Mouse (Mus musculus) liver, postnatal 0 days (tissue): Measurements from ENCODE around the gene Cacna2d2. TPM values are rescaled to one million over a fixed set of nuclear protein-coding genes. Genes with fewer than 3 reads are reported as not detected.

Experiments
- ATAC-seq: fragments of 200-750 bp; cut with Nextera tagmentation; 2 replicates; pipeline ENCODE4 v1.8.0; 2017; ENCODE audit warnings: mild to moderate bottlenecking, moderate library complexity
- DNase-seq: peaks from one replicate; pipeline ENCODE4 v3.0.0-alpha.2; 2016
- H3K27ac ChIP-seq: fragments of 300-500 bp; sonication (generic); 2 replicates; pipeline ENCODE4 v1.5.1; 2014; ENCODE audit warnings: antibody characterized with exemption, moderate library complexity, mild to moderate bottlenecking, low read depth
- H3K27me3 ChIP-seq: fragments of 300-500 bp; sonication (generic); 2 replicates; pipeline ENCODE4 v1.6.1; 2014; ENCODE audit warnings: low read length, control low read depth, mixed read lengths; ENCODE audit not compliant: insufficient read depth
- H3K36me3 ChIP-seq: fragments of 300-500 bp; sonication (generic); replicated peaks from 2 replicates; pipeline ENCODE4 v1.6.1; 2014; ENCODE audit warnings: mild to moderate bottlenecking, control low read depth, low read length, moderate library complexity, mixed read lengths; ENCODE audit not compliant: insufficient read depth
- H3K4me1 ChIP-seq: fragments of 300-500 bp; sonication (generic); 2 replicates; pipeline ENCODE4 v1.6.1; 2014; ENCODE audit warnings: antibody characterized with exemption, mild to moderate bottlenecking, control low read depth; ENCODE audit not compliant: insufficient read depth
- H3K4me2 ChIP-seq: fragments of 300-500 bp; sonication (generic); 2 replicates; pipeline ENCODE4 v1.6.1; 2014; ENCODE audit warnings: low read depth, mild to moderate bottlenecking, low read length, moderate library complexity, mixed read lengths
- H3K4me3 ChIP-seq: fragments of 300-500 bp; sonication (generic); 2 replicates; pipeline ENCODE4 v1.5.1; 2014; ENCODE audit warnings: low read depth, low read length
- H3K9ac ChIP-seq: fragments of 300-500 bp; sonication (generic); replicated peaks from 2 replicates; pipeline ENCODE4 v1.6.1; 2014; ENCODE audit warnings: mild to moderate bottlenecking, moderate library complexity
- H3K9me3 ChIP-seq: fragments of 300-500 bp; sonication (generic); 2 replicates; pipeline ENCODE4 v1.6.1; 2016; ENCODE audit warnings: mild to moderate bottlenecking, control low read depth, low read length, mixed read lengths
- CTCF ChIP-seq: sonication (generic); IDR thresholded peaks from 2 replicates; pipeline ENCODE4 v1.5.1; 2016; ENCODE audit warnings: antibody characterized with exemption, low read depth
- EP300 ChIP-seq: IDR thresholded peaks from 2 replicates; pipeline ENCODE4 v1.6.1; 2016; ENCODE audit warnings: antibody characterized with exemption, low read depth, mild to moderate bottlenecking
- WGBS: fragments of 180-500 bp; shearing (Covaris S2); extraction: QIAGEN DNeasy Blood & Tissue Kit; methylation state at CpG from one replicate; pipeline ENCODE4 v1.1.7; 2014; ENCODE audit not compliant: insufficient replicate concordance; 5-methylcytosine and 5-hydroxymethylcytosine counted together
- polyA plus RNA-seq: library from polyadenylated mRNA; unstranded; fragments of >200 nt; fragmentation: Nextera tagmentation; extraction: Ambion mirVana; gene quantifications from 2 replicates; pipeline ENCODE4 v1.2.1, GENCODE M21; 2015

Cacna2d2 gene
- polyA plus RNA-seq, 1 experiment from 2014 or later, result not detected

- no peak for TF ChIP-seq CTCF
- Histone ChIP-seq H3K9ac (no peak overlapping the region), H3K9me3 (no peaks in the 10 kb centered on the region), H3K36me3 (no peaks in the 10 kb centered on the region), H3K4me1 (peaks cover 27% of the 10 kb centered on the region), H3K27ac (peak overlapping the region; percentile 48; the same call in 1 of the 2 replicates), H3K27me3 (0 out of 2 replicates have a peak, but pooled peaks cover 3% of the 10 kb centered on the region), H3K4me3 (no peak overlapping the region), H3K4me2 (no peak overlapping the region)
- ATAC-seq (peak; percentile 10; the same call in 1 of the 2 replicates), DNase-seq (no peak)
- WGBS, result 63% methylated on average over 1 of the region's 1 CpGs
Observed at GRCm38 (mm10) chr9:107368302-107368701, 31.1 kb upstream of the Cacna2d2 start.

- 23% methylated on average over 10 of the region's 10 CpGs for WGBS
- Histone ChIP-seq H3K9me3 (no peaks in the 10 kb centered on the region), H3K9ac (peak overlapping the region; percentile 50), H3K27ac (peak overlapping the region; percentile 87), H3K4me2 (peak overlapping the region; percentile 60), H3K4me1 (peaks cover 27% of the 10 kb centered on the region), H3K27me3 (0 out of 2 replicates have a peak, but pooled peaks cover 7% of the 10 kb centered on the region), H3K36me3 (no peaks in the 10 kb centered on the region), H3K4me3 (no peak overlapping the region)
- peak; percentile 96 for ATAC-seq
- DNase-seq, result peak; percentile 74
- TF ChIP-seq EP300, result peak; percentile 76
- no peak for TF ChIP-seq CTCF
Observed at GRCm38 (mm10) chr9:107369270-107370105, 29.9 kb upstream of the Cacna2d2 start.

- no peaks in the 10 kb centered on the region for H3K36me3 ChIP-seq
- peaks cover 30% of the 10 kb centered on the region for H3K4me1 ChIP-seq
- ATAC-seq, result no peak
- WGBS, result 6% methylated on average over 4 of the region's 4 CpGs
- no peaks in the 10 kb centered on the region for H3K9me3 ChIP-seq
- DNase-seq, result no peak
- H3K4me3 ChIP-seq, result no peak overlapping the region
- peak overlapping the region; percentile 60 for H3K4me2 ChIP-seq
- H3K9ac ChIP-seq, result peak overlapping the region; percentile 46; the same call in 1 of the 2 replicates
- peak overlapping the region; percentile 87 for H3K27ac ChIP-seq
- peaks cover 12% of the 10 kb centered on the region; the same call in 1 of the 2 replicates for H3K27me3 ChIP-seq
- no peak for TF ChIP-seq EP300
- no peak for TF ChIP-seq CTCF
Observed at GRCm38 (mm10) chr9:107370106-107370463, 29.3 kb upstream of the Cacna2d2 start.

DNA sequence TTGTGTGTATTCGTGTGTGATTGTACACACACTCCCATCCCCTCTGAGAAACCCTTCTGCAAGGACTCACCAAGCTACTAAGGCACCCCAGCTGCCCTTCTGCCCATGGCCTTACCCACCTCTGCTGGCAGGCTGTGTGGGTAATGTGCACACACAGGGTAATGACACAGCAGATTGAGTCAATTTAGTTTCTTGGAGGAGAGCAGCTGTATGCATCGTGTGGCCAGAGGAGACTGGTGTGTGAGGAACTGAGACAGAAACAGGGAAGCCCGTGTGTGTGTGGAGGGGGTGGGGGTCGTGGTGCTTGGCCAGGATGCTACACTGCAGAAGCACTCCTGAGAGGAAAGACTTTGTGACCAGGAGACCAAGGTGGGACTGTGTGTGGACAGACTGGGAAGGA is 27.0 kb upstream of the Cacna2d2 start:
- TF ChIP-seq CTCF (no peak), EP300 (no peak)
- H3K4me1 ChIP-seq, result peaks cover 30% of the 10 kb centered on the region
- peaks cover 30% of the 10 kb centered on the region for H3K27me3 ChIP-seq
- no peak overlapping the region for H3K9ac ChIP-seq
- H3K4me3 ChIP-seq, result no peak overlapping the region
- 33% methylated on average over 4 of the region's 4 CpGs for WGBS
- no peak for DNase-seq
- no peak for ATAC-seq
- no peaks in the 10 kb centered on the region for H3K9me3 ChIP-seq
- H3K36me3 ChIP-seq, result no peaks in the 10 kb centered on the region
- H3K27ac ChIP-seq, result peak overlapping the region; percentile 22; the same call in 1 of the 2 replicates
- no peak overlapping the region for H3K4me2 ChIP-seq

DNA sequence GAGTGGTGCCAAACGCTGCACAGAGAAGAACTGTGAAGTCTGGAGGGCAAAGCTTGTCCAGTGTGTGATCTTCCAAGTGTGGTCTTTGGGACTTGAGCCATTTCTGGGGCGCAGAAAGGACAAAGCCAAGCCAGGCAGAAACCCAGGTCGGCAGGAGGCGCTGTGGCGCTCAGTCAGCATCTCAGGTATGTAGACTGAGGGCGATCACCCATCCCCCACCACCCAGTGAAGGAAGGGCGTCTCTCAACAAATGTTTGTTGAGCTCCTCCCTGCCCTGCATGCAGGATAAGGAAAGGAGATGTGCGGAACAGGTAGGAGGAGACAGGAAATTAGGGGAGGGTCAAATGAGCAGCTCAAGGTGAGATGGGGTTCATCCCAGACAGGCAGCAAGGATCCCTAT is 24.8 kb upstream of the Cacna2d2 start:
- H3K9ac ChIP-seq, result no peak overlapping the region
- whole genome bisulfite sequencing, result 6% methylated on average over 8 of the region's 8 CpGs
- no peaks in the 10 kb centered on the region for H3K36me3 ChIP-seq
- DNase-seq (peak; percentile 53), ATAC-seq (no peak)
- no peaks in the 10 kb centered on the region for H3K9me3 ChIP-seq
- peaks cover 52% of the 10 kb centered on the region for H3K27me3 ChIP-seq
- H3K4me3 ChIP-seq, result no peak overlapping the region
- H3K4me2 ChIP-seq, result no peak overlapping the region; the same call in 1 of the 2 replicates
- H3K4me1 ChIP-seq, result peaks cover 19% of the 10 kb centered on the region
- no peak overlapping the region for H3K27ac ChIP-seq
- peak; percentile 60 for TF ChIP-seq CTCF
- no peak for TF ChIP-seq EP300

DNA sequence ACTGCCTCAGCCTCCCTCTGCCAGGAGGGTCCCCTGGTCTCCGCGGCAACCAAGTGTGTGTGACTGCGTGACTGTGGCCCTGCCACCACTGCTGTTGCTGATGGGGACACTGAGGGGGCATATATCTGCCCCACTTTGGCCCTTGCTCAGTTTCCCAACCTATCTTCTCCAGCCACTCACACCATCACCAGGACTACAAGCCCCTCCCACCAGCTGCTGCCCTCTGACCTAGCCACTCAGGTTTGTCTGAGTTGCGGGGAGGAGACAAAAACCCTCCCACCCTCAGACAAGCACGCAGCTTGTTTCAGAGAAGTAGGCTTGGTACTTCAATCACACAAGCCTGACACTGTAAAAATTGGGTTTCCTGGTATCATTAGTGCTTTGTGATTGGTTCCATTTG is 24.0 kb upstream of the Cacna2d2 start:
- no peaks in the 10 kb centered on the region for H3K9me3 ChIP-seq
- peaks cover 60% of the 10 kb centered on the region for H3K27me3 ChIP-seq
- DNase-seq (no peak), ATAC-seq (no peak)
- no peak for TF ChIP-seq EP300
- TF ChIP-seq CTCF, result no peak
- no peak overlapping the region for H3K27ac ChIP-seq
- no peak overlapping the region for H3K4me3 ChIP-seq
- peaks cover 14% of the 10 kb centered on the region for H3K4me1 ChIP-seq
- no peak overlapping the region for H3K4me2 ChIP-seq
- no peak overlapping the region for H3K9ac ChIP-seq
- WGBS, result 25% methylated on average over 5 of the region's 5 CpGs
- H3K36me3 ChIP-seq, result no peaks in the 10 kb centered on the region
